Mouse (Mus musculus) liver, embryonic 14.5 days (tissue): ENCODE results near the gene Dstyk. TPM values are rescaled to one million over a fixed set of nuclear protein-coding genes. Genes with fewer than 3 reads are reported as not detected.

Experiments
- ATAC-seq: fragments of 200-750 bp; cut with Nextera tagmentation; 2 replicates; pipeline ENCODE4 v1.8.0; 2017; ENCODE audit warnings: moderate number of reproducible peaks, mild to moderate bottlenecking, moderate library complexity; ENCODE audit not compliant: insufficient read depth
- DNase-seq, 3 experiments: peaks; one replicate each; pipeline ENCODE4 v3.0.0-alpha.2; 2012 to 2013; ENCODE audit warnings: low read depth in 3 of 3, low spot score in 3 of 3
- H3K27ac ChIP-seq: fragments of 300-500 bp; sonication (generic); 2 replicates; pipeline ENCODE4 v1.5.1; 2014; ENCODE audit warnings: moderate library complexity, mild to moderate bottlenecking, control low read depth, inconsistent platforms
- H3K27me3 ChIP-seq: fragments of 300-500 bp; sonication (generic); 2 replicates; pipeline ENCODE4 v1.6.1; 2014; ENCODE audit warnings: mild to moderate bottlenecking, low read length, moderate library complexity; ENCODE audit not compliant: control insufficient read depth, insufficient read depth
- H3K36me3 ChIP-seq: fragments of 300-500 bp; sonication (generic); replicated peaks from 2 replicates; pipeline ENCODE4 v1.6.1; 2014; ENCODE audit warnings: low read depth; ENCODE audit not compliant: control insufficient read depth, insufficient read depth
- H3K4me1 ChIP-seq, 2 experiments: fragments of 200-500 bp in 1 of 2; fragments of 300-500 bp in 1 of 2; sonication (generic) in 1 of 2; replicated peaks; 2 replicates each; pipeline ENCODE4 v1.6.1; 2012 to 2014; ENCODE audit warnings: antibody characterized with exemption in 1 of 2, inconsistent platforms in 1 of 2, low read length in 1 of 2; ENCODE audit not compliant: control insufficient read depth in 2 of 2, insufficient read depth in 2 of 2
- H3K4me2 ChIP-seq: fragments of 300-500 bp; sonication (generic); 2 replicates; pipeline ENCODE4 v1.6.1; 2014; ENCODE audit warnings: low read depth, mild to moderate bottlenecking, control low read depth, moderate library complexity
- H3K4me3 ChIP-seq, 2 experiments: fragments of 200-500 bp in 1 of 2; fragments of 300-500 bp in 1 of 2; sonication (generic) in 1 of 2; 2 replicates each; pipeline ENCODE4 v1.5.1; 2012 to 2014; ENCODE audit warnings: low read depth in 2 of 2, low read length in 2 of 2, mild to moderate bottlenecking in 2 of 2, control low read depth in 1 of 2, inconsistent platforms in 1 of 2, moderate library complexity in 1 of 2; ENCODE audit not compliant: insufficient read depth in 1 of 2
- H3K9ac ChIP-seq: fragments of 300-500 bp; sonication (generic); replicated peaks from 2 replicates; pipeline ENCODE4 v1.6.1; 2014; ENCODE audit warnings: mild to moderate bottlenecking, control low read depth, moderate library complexity
- H3K9me3 ChIP-seq: fragments of 300-500 bp; sonication (generic); 2 replicates; pipeline ENCODE4 v1.6.1; 2016; ENCODE audit warnings: low read length, mixed read lengths; ENCODE audit not compliant: control insufficient read depth
- CTCF ChIP-seq: IDR thresholded peaks from 2 replicates; pipeline ENCODE4 v1.5.1; 2016; ENCODE audit warnings: antibody characterized with exemption, low read depth, control low read depth
- EP300 ChIP-seq: IDR thresholded peaks from 2 replicates; pipeline ENCODE4 v1.6.1; 2016; ENCODE audit warnings: antibody characterized with exemption, low read depth
- WGBS: fragments of 180-500 bp; shearing (Covaris S2); extraction: QIAGEN DNeasy Blood & Tissue Kit; methylation state at CpG from one replicate; pipeline ENCODE4 v1.1.7; 2014; ENCODE audit not compliant: insufficient replicate concordance; 5-methylcytosine and 5-hydroxymethylcytosine counted together
- polyA plus RNA-seq, 2 experiments: library from polyadenylated mRNA; depleted of rRNA in 1 of 2; stranded (reverse) in 1 of 2; unstranded in 1 of 2; fragments of >200 nt; fragmentation: Nextera tagmentation in 1 of 2; extraction: Ambion mirVana in 1 of 2; gene quantifications; 2 replicates each; pipeline versions ENCODE4 v1.2.1 to v1.2.3; 2012 to 2014

Gene Dstyk
- polyA plus RNA-seq, 2 experiments, result 3.6 to 4.0 TPM

- Histone ChIP-seq H3K4me1 (peaks cover 26 to 44% of the 10 kb centered on the region in 2 experiments), H3K9me3 (no peaks in the 10 kb centered on the region), H3K27ac (peak overlapping the region; percentile 97), H3K4me2 (peak overlapping the region; percentile 93), H3K4me3 (peak overlapping the region; percentile 90 to 95), H3K9ac (peak overlapping the region; percentile 98), H3K36me3 (peaks cover 9% of the 10 kb centered on the region), H3K27me3 (no peaks in the 10 kb centered on the region)
- DNase-seq, result peak in 1 of 3 experiments; percentile 52
- WGBS, result 41% methylated on average over 8 of the region's 8 CpGs
- no peak for TF ChIP-seq EP300
- TF ChIP-seq CTCF, result no peak
- ATAC-seq, result peak; percentile 43
Observed at GRCm38 (mm10) chr1:132388813-132389803, 28.2 kb upstream of the Dstyk start.

- H3K9me3 ChIP-seq, result no peaks in the 10 kb centered on the region
- peaks cover 7% of the 10 kb centered on the region for H3K36me3 ChIP-seq
- H3K27me3 ChIP-seq, result peaks cover 3% of the 10 kb centered on the region; the same call in 1 of the 2 replicates
- H3K4me3 ChIP-seq, result peak overlapping the region; percentile 90 to 95
- peak overlapping the region; percentile 93 for H3K4me2 ChIP-seq
- H3K27ac ChIP-seq, result peak overlapping the region; percentile 97
- H3K4me1 ChIP-seq, result peaks cover 24 to 38% of the 10 kb centered on the region in 2 experiments
- WGBS, result 19% methylated on average over 15 of the region's 15 CpGs
- H3K9ac ChIP-seq, result peak overlapping the region; percentile 98
- peak; percentile 79 for ATAC-seq
- peak; percentile 90 to 93 (median 92) for DNase-seq
- TF ChIP-seq EP300, result peak; percentile 75
- TF ChIP-seq CTCF, result peak; percentile 96
Observed at GRCm38 (mm10) chr1:132389886-132390585, 27.3 kb upstream of the Dstyk start.

GRCm38 (mm10) chr1:132390691-132391579 is 26.4 kb upstream of the Dstyk start, which contains the start of gene Tmcc2:
TSS of gene Tmcc2 (minus strand) at chr1:132391281.
- H3K4me1 ChIP-seq, result peaks cover 15 to 30% of the 10 kb centered on the region in 2 experiments
- ATAC-seq (peak; percentile 1; the same call in 1 of the 2 replicates), DNase-seq (no peak)
- H3K27ac ChIP-seq, result peak within 1 kb of the TSS; percentile 97
- peaks cover 7% of the 10 kb centered on the region for H3K36me3 ChIP-seq
- TF ChIP-seq EP300 (no peak), CTCF (no peak)
- peak within 1 kb of the TSS; percentile 93 for H3K4me2 ChIP-seq
- peaks cover 3% of the 10 kb centered on the region; the same call in 1 of the 2 replicates for H3K27me3 ChIP-seq
- no peaks in the 10 kb centered on the region for H3K9me3 ChIP-seq
- H3K4me3 ChIP-seq, result peak within 1 kb of the TSS; percentile 90 to 95
- 1% methylated on average over 50 of the region's 50 CpGs for WGBS
- peak within 1 kb of the TSS; percentile 98 for H3K9ac ChIP-seq

- no peak for TF ChIP-seq CTCF
- no peak for TF ChIP-seq EP300
- Histone ChIP-seq H3K4me3 (peak overlapping the region; percentile 66 to 95), H3K4me1 (peaks cover 9 to 23% of the 10 kb centered on the region in 2 experiments; a peak in 3 of 4 replicates), H3K36me3 (peaks cover 2% of the 10 kb centered on the region), H3K4me2 (peak overlapping the region; percentile 93), H3K27me3 (peaks cover 3% of the 10 kb centered on the region; the same call in 1 of the 2 replicates), H3K9me3 (no peaks in the 10 kb centered on the region), H3K9ac (peak overlapping the region; percentile 83), H3K27ac (peak overlapping the region; percentile 97)
- 1% methylated on average over 44 of the region's 54 CpGs for WGBS
- DNase-seq (peak in 2 of 3 experiments; percentile 56 to 58), ATAC-seq (peak; percentile 78)
Observed at GRCm38 (mm10) chr1:132391580-132392022, 25.8 kb upstream of the Dstyk start.
